Mouse (Mus musculus) lung, embryonic 14.5 days (tissue): Measurements from ENCODE around the gene Ccr8. TPM values are rescaled to one million over a fixed set of nuclear protein-coding genes. Genes with fewer than 3 reads are reported as not detected.

Source experiments
- ATAC-seq: fragments of 200-750 bp; cut with Nextera tagmentation; 2 replicates; pipeline ENCODE4 v1.8.0; 2017; ENCODE audit warnings: mild to moderate bottlenecking, moderate TSS enrichment, moderate library complexity; ENCODE audit not compliant: insufficient read depth
- DNase-seq: peaks from one replicate; pipeline ENCODE4 v3.0.0-alpha.2; 2015
- H3K27ac ChIP-seq: fragments of 300-500 bp; sonication (generic); 2 replicates; pipeline ENCODE4 v1.5.1; 2014; ENCODE audit warnings: low read depth, mild to moderate bottlenecking, moderate library complexity
- H3K27me3 ChIP-seq: fragments of 300-500 bp; sonication (generic); 2 replicates; pipeline ENCODE4 v1.6.1; 2014; ENCODE audit warnings: low read length, control low read depth; ENCODE audit not compliant: insufficient read depth
- H3K36me3 ChIP-seq: fragments of 300-500 bp; sonication (generic); 2 replicates; pipeline ENCODE4 v1.6.1; 2014; ENCODE audit warnings: control low read depth; ENCODE audit not compliant: insufficient read depth
- H3K4me1 ChIP-seq: fragments of 300-500 bp; sonication (generic); 2 replicates; pipeline ENCODE4 v1.6.1; 2014; ENCODE audit warnings: antibody characterized with exemption, control low read depth; ENCODE audit not compliant: insufficient read depth
- H3K4me2 ChIP-seq: fragments of 300-500 bp; sonication (generic); 2 replicates; pipeline ENCODE4 v1.6.1; 2014; ENCODE audit warnings: mild to moderate bottlenecking
- H3K4me3 ChIP-seq: fragments of 300-500 bp; sonication (generic); 2 replicates; pipeline ENCODE4 v1.5.1; 2014; ENCODE audit warnings: low read depth, low read length
- H3K9ac ChIP-seq: fragments of 300-500 bp; sonication (generic); 2 replicates; pipeline ENCODE4 v1.6.1; 2014
- H3K9me3 ChIP-seq: fragments of 300-500 bp; sonication (generic); 2 replicates; pipeline ENCODE4 v1.6.1; 2016; ENCODE audit warnings: low read depth, low read length, control low read depth
- CTCF ChIP-seq: IDR thresholded peaks from 2 replicates; pipeline ENCODE4 v1.5.1; 2016; ENCODE audit warnings: antibody characterized with exemption, low read depth
- WGBS: fragments of 180-500 bp; shearing (Covaris S2); extraction: QIAGEN DNeasy Blood & Tissue Kit; methylation state at CpG from one replicate; pipeline ENCODE4 v1.1.7; 2014; 5-methylcytosine and 5-hydroxymethylcytosine counted together
- polyA plus RNA-seq: library from polyadenylated mRNA; unstranded; fragments of >200 nt; fragmentation: Nextera tagmentation; extraction: Ambion mirVana; gene quantifications from 2 replicates; pipeline ENCODE4 v1.2.1, GENCODE M21; 2014

Gene Ccr8
- polyA plus RNA-seq, 1 experiment from 2014 or later: 0.16 TPM

- Histone ChIP-seq H3K9me3 (no peaks in the 10 kb centered on the region), H3K9ac (no peak overlapping the region), H3K36me3 (no peaks in the 10 kb centered on the region), H3K4me3 (no peak overlapping the region), H3K27ac (no peak overlapping the region), H3K4me1 (no peaks in the 10 kb centered on the region), H3K27me3 (no peaks in the 10 kb centered on the region), H3K4me2 (no peak overlapping the region)
- WGBS: 84% methylated on average over 13 of the region's 13 CpGs
- DNase-seq (no peak), ATAC-seq (no peak)
- no peak for TF ChIP-seq CTCF
Measured at GRCm38 (mm10) chr9:120144474-120144873, 52.6 kb downstream of the Ccr8 start.

Other genes starting within 250 kb of the Ccr8 start
- gene Wdr48, start 197.2 kb upstream of the Ccr8 start, polyA plus RNA-seq: 50.9 and 51.1 TPM in 2 replicates
- gene Gorasp1, start 154.5 kb upstream of the Ccr8 start, polyA plus RNA-seq: 30.0 and 30.8 TPM in 2 replicates
- gene Ttc21a, start 154.5 kb upstream of the Ccr8 start, polyA plus RNA-seq: 0.16 and 0.28 TPM in 2 replicates
- 2.2 and 2.7 TPM in 2 replicates for gene Csrnp1, start 107.5 kb upstream of the Ccr8 start, polyA plus RNA-seq
- gene Xirp1, start 68.5 kb upstream of the Ccr8 start, polyA plus RNA-seq: 0.07 and 0.87 TPM in 2 replicates
- gene Cx3cr1, start 22.2 kb upstream of the Ccr8 start, polyA plus RNA-seq: 8.7 and 9.7 TPM in 2 replicates
- gene Slc25a38, start 18.3 kb downstream of the Ccr8 start, polyA plus RNA-seq: 26.9 and 31.4 TPM in 2 replicates
- 2,022 and 2,170 TPM in 2 replicates for gene Rpsa, start 35.6 kb downstream of the Ccr8 start, polyA plus RNA-seq
- gene Mobp, start 57.6 kb downstream of the Ccr8 start, polyA plus RNA-seq: not detected in 2 replicates
- gene Myrip, start 209.4 kb downstream of the Ccr8 start, polyA plus RNA-seq: 0.09 and 0.18 TPM in 2 replicates